ENCODE assay signal across 8 mouse cellular contexts in the genomic region with DNA sequence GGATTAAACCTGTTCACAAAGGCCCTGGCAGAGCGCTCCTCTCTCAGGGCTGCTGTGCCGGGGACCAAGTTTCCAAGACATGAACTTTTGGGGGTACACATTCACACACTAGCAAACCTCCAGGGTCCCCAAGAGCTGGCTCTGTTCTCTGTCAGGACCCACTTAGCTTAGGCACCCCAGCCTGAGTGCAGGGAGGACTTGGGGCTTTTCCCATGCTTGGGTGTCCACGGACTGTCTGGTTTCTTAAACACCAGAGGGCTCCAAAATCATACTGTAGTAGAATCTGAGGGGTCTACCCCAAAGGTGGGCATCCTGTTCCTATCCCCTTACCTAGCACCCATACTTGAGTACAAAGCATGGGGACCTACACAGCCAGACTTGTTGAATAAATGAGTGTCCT. TPM values are rescaled to one million over a fixed set of nuclear protein-coding genes. Genes with fewer than 3 reads are reported as not detected.
DNase-seq lines count a peak whose midpoint lies in the region; ATAC-seq and TF ChIP-seq lines count a peak whose summit lies in the region.
"Had no signal": no experiment of that assay in that cellular context is flagged by ENCODE, and none has a peak within 500 bp of the region (broad histone marks: within the 10 kb centered on the region; RNA-seq: fewer than 3 reads in every experiment).

No protein-coding gene starts in this region.

- 82% methylated on average over 3 of the region's 3 CpGs for WGBS in lung, postnatal 0 days
- 81% methylated on average over 3 of the region's 3 CpGs for WGBS in forebrain, embryonic 16.5 days
- 82% methylated on average over 3 of the region's 3 CpGs for WGBS in limb, embryonic 12.5 days
- WGBS in stomach, embryonic 15.5 days, result 80% methylated on average over 3 of the region's 3 CpGs

- peak overlapping the region; percentile 74; the same call in 1 of the 2 replicates for H3K4me2 ChIP-seq in lung, postnatal 0 days (replicated peaks; ENCODE audit: low read depth, low read length)
- peak overlapping the region; percentile 79 for H3K4me2 ChIP-seq in forebrain, embryonic 16.5 days (ENCODE audit: low read length)
- peak overlapping the region; percentile 91 for H3K4me2 ChIP-seq in limb, embryonic 12.5 days
- peak overlapping the region; percentile 98 for H3K4me2 ChIP-seq in stomach, embryonic 15.5 days

- H3K9ac ChIP-seq in lung, postnatal 0 days (replicated peaks; ENCODE audit: low read depth), result no peak overlapping the region
- no peak overlapping the region for H3K9ac ChIP-seq in forebrain, embryonic 16.5 days (replicated peaks; ENCODE audit: low read depth, low read length)
- H3K9ac ChIP-seq in limb, embryonic 12.5 days (replicated peaks), result no peak overlapping the region
- no peak overlapping the region for H3K9ac ChIP-seq in stomach, embryonic 15.5 days

- DNase-seq in lung, postnatal 0 days (ENCODE audit: low spot score), result no peak
- DNase-seq in lung, postnatal 36 days, result no peak
- no peak for DNase-seq in left cerebral cortex, adult 8-10 months (ENCODE audit: low spot score in 2 of 2)
- no peak for DNase-seq in adrenal gland, adult 2 months
- DNase-seq: kidney, adult 8-10 months had no signal

- no peaks in the 10 kb centered on the region for H3K4me1 ChIP-seq in lung, postnatal 0 days (ENCODE audit: insufficient read depth, low read depth, low read length)
- H3K4me1 ChIP-seq in forebrain, embryonic 16.5 days (replicated peaks; ENCODE audit: control insufficient read depth, insufficient read depth, low read length), result 0 out of 2 replicates have a peak, but pooled peaks cover 3% of the 10 kb centered on the region
- H3K4me1 ChIP-seq in limb, embryonic 12.5 days (replicated peaks), result 0 out of 2 replicates have a peak, but pooled peaks cover 5% of the 10 kb centered on the region
- H3K4me1 ChIP-seq in stomach, embryonic 15.5 days, result 0 out of 2 replicates have a peak, but pooled peaks cover 13% of the 10 kb centered on the region

- no peak for TF ChIP-seq EP300 in lung, postnatal 0 days (IDR thresholded peaks at IDR 0.05)

- no peak overlapping the region for H3K27ac ChIP-seq in lung, postnatal 0 days (ENCODE audit: low read length)
- no peak overlapping the region for H3K27ac ChIP-seq in forebrain, embryonic 16.5 days (ENCODE audit: low read length)
- H3K27ac ChIP-seq in limb, embryonic 12.5 days, result no peak overlapping the region
- H3K27ac ChIP-seq in stomach, embryonic 15.5 days, result no peak overlapping the region

- no peaks in the 10 kb centered on the region for H3K27me3 ChIP-seq in lung, postnatal 0 days (replicated peaks; ENCODE audit: insufficient read depth, low read length)
- no peaks in the 10 kb centered on the region for H3K27me3 ChIP-seq in forebrain, embryonic 16.5 days (replicated peaks; ENCODE audit: control insufficient read depth, insufficient read depth, low read length)
- peaks cover 27% of the 10 kb centered on the region for H3K27me3 ChIP-seq in limb, embryonic 12.5 days
- H3K27me3 ChIP-seq in stomach, embryonic 15.5 days (replicated peaks), result no peaks in the 10 kb centered on the region

- no peak overlapping the region for H3K4me3 ChIP-seq in lung, postnatal 0 days (ENCODE audit: low read depth, low read length)
- no peak overlapping the region for H3K4me3 ChIP-seq in forebrain, embryonic 16.5 days (replicated peaks; ENCODE audit: low read length)
- peak overlapping the region; percentile 50; the same call in 1 of the 2 replicates for H3K4me3 ChIP-seq in limb, embryonic 12.5 days (replicated peaks)
- H3K4me3 ChIP-seq in stomach, embryonic 15.5 days (replicated peaks), result no peak overlapping the region

- TF ChIP-seq CTCF in lung, postnatal 0 days (IDR thresholded peaks at IDR 0.05), result no peak

- no peak for ATAC-seq in lung, postnatal 0 days
- no peak for ATAC-seq in forebrain, embryonic 16.5 days
- ATAC-seq in limb, embryonic 12.5 days (ENCODE audit: insufficient number of reproducible peaks, insufficient read depth, low FRiP score, low TSS enrichment, low read depth), result no peak
- no peak for ATAC-seq in stomach, embryonic 15.5 days (ENCODE audit: insufficient read depth, low FRiP score, low read depth)

- no peaks in the 10 kb centered on the region for H3K36me3 ChIP-seq in lung, postnatal 0 days (ENCODE audit: insufficient read depth, low read length)
- H3K36me3 ChIP-seq in forebrain, embryonic 16.5 days (ENCODE audit: control insufficient read depth, insufficient read depth), result no peaks in the 10 kb centered on the region
- no peaks in the 10 kb centered on the region for H3K36me3 ChIP-seq in limb, embryonic 12.5 days
- H3K36me3 ChIP-seq in stomach, embryonic 15.5 days, result no peaks in the 10 kb centered on the region

- H3K9me3 ChIP-seq in lung, postnatal 0 days (ENCODE audit: low read length), result no peaks in the 10 kb centered on the region
- no peaks in the 10 kb centered on the region for H3K9me3 ChIP-seq in forebrain, embryonic 16.5 days (ENCODE audit: control insufficient read depth, low read length)
- H3K9me3 ChIP-seq in limb, embryonic 12.5 days, result no peaks in the 10 kb centered on the region
- H3K9me3 ChIP-seq in stomach, embryonic 15.5 days, result no peaks in the 10 kb centered on the region

RNA-seq across cellular contexts. Expression of a gene that starts 28.0 kb away (rescaled TPM):
- 66.0 and 69.6 TPM in 2 replicates for polyA plus RNA-seq in lung, postnatal 0 days (2015; fragmentation: Nextera tagmentation; extraction: Ambion mirVana)
- polyA plus RNA-seq in forebrain, embryonic 16.5 days (2015; fragmentation: Nextera tagmentation; extraction: Ambion mirVana), result 58.2 and 70.7 TPM in 2 replicates
- polyA plus RNA-seq in limb, embryonic 12.5 days (2016; fragmentation: Nextera tagmentation; extraction: Ambion mirVana), result 53.9 and 55.3 TPM in 2 replicates
- polyA plus RNA-seq in stomach, embryonic 15.5 days (2015; fragmentation: Nextera tagmentation; extraction: Ambion mirVana), result 68.7 and 74.8 TPM in 2 replicates
- total RNA-seq in left cerebral cortex, adult 8-10 months (2022), result 10 to 100 TPM; 36.8 to 55.1 (median 43.8) TPM
- total RNA-seq in adrenal gland, adult 2 months (2021), result 100 to 1,000 TPM in 1 of 2 experiments, 10 to 100 TPM in 1; 71.7 to 105 TPM
- polyA plus RNA-seq in adrenal gland, adult 2 months (2012; rRNA removed), result 156 and 157 TPM in 2 replicates
